In the genomic region with DNA sequence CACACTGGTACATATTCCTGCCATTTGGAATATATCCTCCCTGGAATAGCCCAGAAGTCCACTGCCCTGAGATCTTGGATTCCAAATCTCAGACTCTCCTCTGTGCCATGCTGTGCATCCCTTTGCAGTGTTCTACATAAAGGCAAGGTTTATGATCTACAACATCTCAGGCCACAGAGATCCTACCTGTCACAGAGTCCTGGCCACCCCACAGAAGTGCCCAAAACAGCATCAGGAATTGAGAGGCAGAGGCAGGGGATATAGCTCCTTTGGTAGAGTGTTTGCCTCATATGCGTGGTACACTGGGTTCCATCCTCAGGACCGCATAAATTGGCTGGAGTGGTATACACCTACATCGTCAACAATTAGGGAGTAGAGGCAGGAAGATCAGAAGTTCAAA, we compare ENCODE assay signal across 29 mouse cellular contexts. TPM values are rescaled to one million over a fixed set of nuclear protein-coding genes. Genes with fewer than 3 reads are reported as not detected.
"Had no signal": no experiment of that assay in that cellular context is flagged by ENCODE, and none has a peak within 500 bp of the region (broad histone marks: within the 10 kb centered on the region; RNA-seq: fewer than 3 reads in every experiment).

No protein-coding gene starts in this region.

- H3K27me3 ChIP-seq: embryonic facial prominence, embryonic 12.5 days; embryonic facial prominence, embryonic 13.5 days; embryonic facial prominence, embryonic 15.5 days; forebrain, embryonic 12.5 days; forebrain, embryonic 13.5 days; forebrain, embryonic 15.5 days had no signal

- H3K4me3 ChIP-seq: embryonic facial prominence, embryonic 10.5 days; embryonic facial prominence, embryonic 12.5 days; embryonic facial prominence, embryonic 13.5 days; embryonic facial prominence, embryonic 15.5 days; erythroblast, embryonic 14.5 days; forebrain, embryonic 10.5 days; forebrain, embryonic 12.5 days; forebrain, embryonic 13.5 days; forebrain, embryonic 15.5 days; gastrocnemius, adult 2 months; heart, adult 2 months had no signal

- H3K9ac ChIP-seq: embryonic facial prominence, embryonic 12.5 days; embryonic facial prominence, embryonic 13.5 days; embryonic facial prominence, embryonic 15.5 days; forebrain, embryonic 12.5 days; forebrain, embryonic 13.5 days; forebrain, embryonic 15.5 days; forebrain, postnatal 0 days had no signal

- H3K27ac ChIP-seq: embryonic facial prominence, embryonic 10.5 days; embryonic facial prominence, embryonic 12.5 days; embryonic facial prominence, embryonic 13.5 days; embryonic facial prominence, embryonic 15.5 days; forebrain, embryonic 10.5 days; forebrain, embryonic 12.5 days; forebrain, embryonic 13.5 days; forebrain, embryonic 15.5 days; gastrocnemius, adult 2 months; heart, adult 2 months had no signal

- DNase-seq: cerebellum, adult 2 months; cerebellum, adult 8-10 months; cerebellum, adult 9-10 months; cerebellum, adult 9-11 months; cerebellum, postnatal 10 days; cerebellum, postnatal 14 days; cerebellum, postnatal 25 days; cerebellum, postnatal 36 days; embryo, embryonic 11 days; forebrain, postnatal 0 days; gastrocnemius, adult 2 months; gastrocnemius, postnatal 10 days; gastrocnemius, postnatal 14 days; gastrocnemius, postnatal 25 days; gastrocnemius, postnatal 36 days; heart, adult 18-20 months; heart, adult 2 months had no signal

- ATAC-seq: forebrain, embryonic 13.5 days; forebrain, embryonic 14.5 days; forebrain, embryonic 15.5 days; forebrain, embryonic 16.5 days; forebrain, postnatal 0 days had no signal

- H3K36me3 ChIP-seq: embryonic facial prominence, embryonic 10.5 days; embryonic facial prominence, embryonic 12.5 days; embryonic facial prominence, embryonic 13.5 days; embryonic facial prominence, embryonic 15.5 days; forebrain, embryonic 10.5 days; forebrain, embryonic 12.5 days; forebrain, embryonic 15.5 days had no signal

- H3K9me3 ChIP-seq: embryonic facial prominence, embryonic 10.5 days; embryonic facial prominence, embryonic 12.5 days; embryonic facial prominence, embryonic 13.5 days; embryonic facial prominence, embryonic 15.5 days; forebrain, embryonic 10.5 days; forebrain, embryonic 12.5 days; forebrain, embryonic 13.5 days; forebrain, embryonic 15.5 days had no signal

- H3K4me2 ChIP-seq: embryonic facial prominence, embryonic 12.5 days; embryonic facial prominence, embryonic 13.5 days; embryonic facial prominence, embryonic 15.5 days; forebrain, embryonic 12.5 days; forebrain, embryonic 13.5 days; forebrain, embryonic 15.5 days had no signal

- H3K4me1 ChIP-seq: embryonic facial prominence, embryonic 10.5 days; embryonic facial prominence, embryonic 12.5 days; embryonic facial prominence, embryonic 13.5 days; embryonic facial prominence, embryonic 15.5 days; forebrain, embryonic 10.5 days; forebrain, embryonic 12.5 days; forebrain, embryonic 13.5 days; forebrain, embryonic 15.5 days had no signal

RNA-seq across cellular contexts. Expression of a gene that starts 8.1 kb away (rescaled TPM):
- total RNA-seq: granulocyte monocyte progenitor cell, adult 5-6 weeks had no signal
